Mouse (Mus musculus) spleen, postnatal 36 days (tissue): ENCODE measurements around the gene Ppil4.

Source experiments
- DNase-seq, 2 experiments: peaks; one replicate each; pipeline ENCODE4 v3.0.0; 2022; ENCODE audit warnings: low spot score in 2 of 2, mixed read lengths in 1 of 2

The Ppil4 gene

DNA sequence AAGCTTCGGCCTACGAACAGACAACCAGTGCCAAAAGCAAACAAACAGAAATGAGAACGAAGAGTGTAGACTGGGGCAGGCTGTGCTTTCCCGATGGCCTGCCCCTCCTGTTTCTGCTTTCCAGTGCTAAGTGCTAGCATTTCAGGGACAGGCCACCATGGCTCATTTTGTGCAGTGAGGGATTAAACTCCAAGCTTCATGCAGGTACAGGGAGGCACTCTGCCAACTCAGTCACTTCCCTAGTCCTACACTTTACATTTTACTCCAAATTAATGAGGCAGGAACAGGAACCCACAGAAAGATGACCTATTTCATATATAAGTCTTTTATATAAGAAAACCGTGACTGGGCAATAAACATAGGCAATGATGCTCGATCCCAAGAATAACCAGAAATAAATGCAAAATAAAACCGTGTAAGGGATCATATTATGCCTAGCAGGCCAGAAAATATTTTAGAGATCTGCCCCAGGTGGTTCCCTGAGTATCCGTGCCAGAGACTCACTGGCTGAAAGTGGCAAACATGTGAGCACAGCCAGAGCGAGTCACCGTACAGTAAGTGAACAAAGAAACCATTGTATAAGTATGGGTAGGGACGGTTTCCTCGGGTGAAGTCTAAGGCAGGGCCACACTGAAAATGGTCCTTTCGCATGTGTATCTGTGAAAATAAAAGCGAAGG is 68.7 kb downstream of the Ppil4 start:
- no peak for DNase-seq

DNA sequence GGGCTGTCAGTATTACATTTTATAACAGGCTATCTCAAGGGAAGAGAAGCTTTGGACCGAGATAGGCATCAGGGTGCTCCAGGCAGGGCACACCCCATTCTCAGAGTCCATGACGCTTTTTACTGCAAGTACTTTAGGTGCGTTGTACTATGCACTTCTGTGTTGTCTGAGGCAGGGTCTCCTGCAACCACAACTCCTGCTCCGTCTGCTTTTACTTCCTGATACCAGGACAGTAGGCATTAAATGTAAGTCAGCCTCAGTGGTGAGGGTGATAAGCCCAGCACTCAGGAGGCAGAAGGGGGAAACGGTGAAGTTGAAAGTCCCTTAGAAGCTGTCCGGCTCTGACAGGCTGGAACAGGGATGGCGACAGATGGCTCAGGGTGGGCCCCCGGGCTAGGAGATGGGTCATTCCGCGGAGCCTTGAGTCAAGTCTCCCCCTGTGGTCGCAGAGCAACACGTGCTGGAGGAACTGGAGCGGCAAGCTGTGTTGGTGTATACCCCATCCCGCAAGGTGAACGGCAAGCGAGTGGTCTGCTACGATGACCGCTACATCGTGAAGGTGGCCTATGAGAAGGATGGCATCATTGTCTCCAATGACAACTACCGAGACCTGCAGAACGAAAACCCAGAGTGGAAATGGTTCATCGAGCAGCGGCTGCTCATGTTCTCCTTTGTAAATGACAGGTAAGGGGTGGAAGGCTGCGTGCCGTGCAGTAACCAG is 69.4 kb downstream of the Ppil4 start:
- no peak for DNase-seq

DNA sequence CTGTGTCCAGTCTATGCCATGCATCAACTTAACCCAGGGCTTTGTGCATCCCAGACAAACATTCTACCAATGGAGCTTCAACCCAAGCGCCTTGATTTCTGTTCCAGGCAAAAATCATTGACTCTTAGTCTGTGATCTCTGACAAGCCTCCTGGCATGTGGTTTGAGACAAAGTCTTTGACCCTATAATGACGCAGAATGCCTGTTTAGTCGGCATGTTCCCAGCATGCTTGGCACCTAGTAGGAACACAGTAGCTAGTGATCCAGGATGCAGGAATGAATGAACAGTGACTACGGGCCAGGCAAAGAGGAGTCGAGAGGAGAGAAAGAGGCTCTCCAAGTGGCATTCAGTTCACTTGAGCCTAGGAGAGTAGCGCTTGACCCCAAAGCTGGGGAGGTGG is 70.7 kb downstream of the Ppil4 start:
- no peak for DNase-seq

DNA sequence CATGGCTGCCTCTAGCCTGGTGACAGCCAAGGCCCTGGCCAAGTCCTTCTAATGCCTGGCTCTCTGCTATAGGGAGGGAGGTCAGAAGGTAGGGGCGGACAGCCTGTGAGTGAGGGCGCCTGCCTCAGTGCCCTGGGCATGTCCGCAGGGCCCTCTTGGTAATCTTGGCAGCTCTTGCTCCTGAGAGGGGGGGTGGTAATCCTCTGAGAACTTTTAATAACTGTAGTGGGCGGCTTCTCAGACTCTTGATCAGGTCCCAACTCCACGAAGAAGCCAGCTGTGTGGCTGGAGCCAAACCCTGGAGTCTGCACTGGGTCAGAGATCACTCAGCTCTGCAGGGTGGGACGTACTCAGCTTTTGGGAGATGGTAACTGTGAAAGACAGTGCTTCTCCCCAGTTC is 71.5 kb downstream of the Ppil4 start:
- no peak for DNase-seq

DNA sequence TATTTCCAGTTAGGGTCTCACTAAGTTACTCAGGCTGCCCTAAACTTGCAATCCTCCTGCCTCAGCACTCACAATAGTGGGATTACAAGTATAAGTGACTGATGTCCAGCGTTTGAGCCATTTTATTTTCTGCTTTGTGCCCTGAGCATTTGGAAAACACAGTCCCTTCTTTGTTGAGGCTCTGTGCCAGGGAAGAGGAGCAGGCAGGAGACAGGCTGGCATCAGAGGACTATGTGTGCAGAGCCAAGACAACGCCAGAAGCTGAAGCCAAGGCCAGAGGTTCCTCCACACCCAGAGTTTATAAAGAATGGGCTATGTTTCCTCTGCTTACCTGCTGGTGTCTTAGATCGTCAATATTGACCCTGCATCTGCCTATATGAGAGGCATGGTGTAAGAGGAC is 72.1 kb downstream of the Ppil4 start:
- no peak for DNase-seq

DNA sequence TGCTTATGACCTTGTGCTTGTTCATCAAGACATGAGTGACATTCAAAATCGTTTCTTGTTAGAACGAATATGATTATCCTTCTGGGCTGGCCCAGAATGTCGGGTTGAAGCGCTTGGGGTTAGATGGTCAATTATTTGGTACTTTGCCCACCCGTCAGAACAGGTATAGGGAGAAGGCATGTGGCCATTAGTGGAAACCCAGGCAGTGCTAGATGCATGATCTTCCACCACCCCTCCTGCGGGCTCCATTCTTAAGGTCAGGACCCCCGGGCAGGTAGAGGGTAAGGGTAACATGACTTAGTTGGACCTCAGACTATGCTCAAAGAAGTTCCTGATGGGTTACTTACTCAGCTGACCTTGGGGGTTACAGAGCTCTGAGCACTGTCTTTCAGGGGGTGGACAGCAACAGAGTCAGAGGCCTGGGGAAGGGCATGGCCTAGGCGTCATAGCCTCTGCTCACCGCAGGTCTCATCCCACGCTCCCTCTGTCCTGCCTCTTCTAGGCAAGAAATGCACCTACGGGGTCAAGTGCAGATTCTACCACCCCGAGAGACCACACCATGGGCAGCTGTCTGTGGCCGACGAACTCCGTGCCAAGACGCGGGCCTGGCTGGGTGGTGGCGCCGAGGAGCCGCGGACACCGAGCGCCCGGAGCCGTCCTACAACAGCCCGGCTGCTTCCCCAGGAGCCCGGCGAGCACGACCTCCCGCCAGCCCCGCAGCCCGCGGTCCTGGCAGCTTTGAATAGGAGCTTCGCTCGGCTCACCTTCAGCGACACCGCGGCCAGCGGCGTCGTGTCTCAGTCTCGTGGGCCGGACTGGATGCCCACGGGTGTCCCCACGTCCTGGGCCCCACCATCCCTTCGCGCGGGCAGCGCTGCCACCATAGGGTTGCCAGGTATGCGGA is 74.3 kb downstream of the Ppil4 start:
- no peak for DNase-seq

DNA sequence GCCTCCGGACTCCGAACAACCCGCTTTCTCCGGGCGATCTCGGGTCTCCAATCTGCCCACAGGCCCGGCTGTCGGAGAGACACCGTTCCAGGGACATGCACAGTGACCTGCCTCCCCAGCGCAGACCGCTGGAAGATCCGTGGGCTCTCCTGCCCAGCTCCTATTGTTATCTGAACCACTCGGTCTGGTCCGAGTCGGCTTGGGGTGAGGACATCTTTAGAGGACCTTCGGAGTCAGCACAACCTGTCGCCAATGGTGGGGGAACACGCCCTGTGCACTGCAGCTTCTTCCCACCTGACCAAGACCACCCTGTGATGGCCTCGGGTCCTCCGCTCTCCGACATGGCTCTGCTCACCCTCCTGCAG is 75.0 kb downstream of the Ppil4 start:
- no peak for DNase-seq

DNA sequence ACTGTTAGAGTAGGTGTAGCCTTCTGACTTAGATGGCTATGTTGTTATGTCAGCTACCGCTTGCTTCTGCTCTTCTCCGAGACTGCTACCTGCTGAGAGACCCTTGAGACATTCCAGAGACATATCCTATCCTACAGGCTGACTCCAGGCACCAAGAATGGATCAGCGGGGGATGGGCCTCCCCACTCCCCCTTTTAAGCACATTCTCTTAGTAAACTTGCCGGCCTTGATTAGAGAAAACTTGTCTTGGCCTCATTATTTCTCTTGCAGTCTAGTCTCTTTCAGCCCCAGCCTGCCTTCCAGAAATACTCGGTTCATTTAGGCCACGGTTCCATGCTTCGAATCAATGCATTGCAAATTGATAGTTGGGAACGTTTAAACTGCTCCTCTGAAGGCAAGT is 77.1 kb downstream of the Ppil4 start:
- DNase-seq = no peak

DNA sequence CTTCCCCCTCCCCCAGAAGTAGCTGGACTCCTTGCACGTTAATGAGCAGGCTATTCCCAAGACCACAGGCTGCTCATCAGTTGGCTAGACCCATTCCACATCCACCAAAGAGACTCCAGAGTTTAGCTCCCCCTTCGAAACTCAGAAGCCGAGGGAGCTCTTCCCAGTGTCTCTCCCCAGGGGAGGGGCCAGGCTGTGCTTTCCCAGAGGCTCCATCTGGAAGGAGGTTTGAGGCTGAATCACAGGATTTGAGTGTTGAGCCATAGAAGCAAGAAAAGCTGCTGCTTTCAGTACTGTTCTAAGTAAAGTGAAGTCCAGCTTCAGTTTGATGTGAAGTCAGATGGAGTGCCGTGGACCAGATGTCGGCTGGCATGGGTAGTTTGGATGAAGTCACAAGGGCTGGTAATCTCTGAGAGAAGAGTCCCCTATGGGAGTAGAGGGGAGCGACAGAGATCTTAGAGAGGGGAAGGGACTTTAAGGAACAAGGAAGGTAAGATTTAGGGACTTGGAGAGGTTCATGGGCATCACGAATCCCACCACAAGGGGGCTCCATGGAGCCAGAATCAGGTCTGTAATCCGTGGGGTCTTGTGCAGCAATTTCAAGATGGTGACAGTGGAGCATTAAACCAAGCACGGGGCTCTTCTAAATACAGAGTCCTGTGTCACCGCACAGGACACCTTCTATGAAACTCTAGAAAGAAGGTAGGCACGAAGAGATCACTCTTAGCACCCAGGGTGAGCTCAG is 78.1 kb downstream of the Ppil4 start:
- DNase-seq = no peak

DNA sequence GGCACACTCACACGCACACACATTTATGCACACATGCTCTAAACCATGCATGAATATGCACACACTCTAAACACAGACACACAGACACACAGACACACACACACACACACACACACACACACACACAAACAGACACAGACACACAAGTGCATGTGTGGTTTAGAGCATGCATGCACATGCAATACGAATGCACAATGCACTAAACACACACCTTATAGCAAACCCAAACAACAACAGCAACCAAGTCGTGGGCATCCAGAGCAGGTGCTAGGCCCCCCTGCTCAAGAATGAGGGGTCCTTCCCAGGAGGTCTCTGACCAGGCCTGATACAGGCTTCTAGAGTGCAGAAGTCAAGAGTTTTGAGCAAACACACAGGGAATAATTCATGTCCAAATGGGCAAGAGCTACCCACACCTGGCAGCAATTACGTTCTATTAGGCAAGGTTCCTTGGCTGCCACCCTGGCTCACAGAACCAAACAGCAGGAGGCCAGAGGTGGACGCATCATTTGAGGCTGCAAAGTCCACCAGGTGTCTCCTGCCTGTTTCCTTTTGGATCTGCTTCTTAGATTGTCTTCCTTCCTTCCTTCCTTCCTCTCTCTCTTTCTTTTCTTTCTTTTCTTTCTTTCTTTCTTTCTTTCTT is 78.8 kb downstream of the Ppil4 start:
- DNase-seq = no peak
